Mouse (Mus musculus): Measurements from ENCODE around the gene Stard5. TPM values are rescaled to one million over a fixed set of nuclear protein-coding genes. Genes with fewer than 3 reads are reported as not detected.

Gene Stard5
- polyA plus RNA-seq, 1 experiment from 2014 or later: 18.8 TPM

DNA sequence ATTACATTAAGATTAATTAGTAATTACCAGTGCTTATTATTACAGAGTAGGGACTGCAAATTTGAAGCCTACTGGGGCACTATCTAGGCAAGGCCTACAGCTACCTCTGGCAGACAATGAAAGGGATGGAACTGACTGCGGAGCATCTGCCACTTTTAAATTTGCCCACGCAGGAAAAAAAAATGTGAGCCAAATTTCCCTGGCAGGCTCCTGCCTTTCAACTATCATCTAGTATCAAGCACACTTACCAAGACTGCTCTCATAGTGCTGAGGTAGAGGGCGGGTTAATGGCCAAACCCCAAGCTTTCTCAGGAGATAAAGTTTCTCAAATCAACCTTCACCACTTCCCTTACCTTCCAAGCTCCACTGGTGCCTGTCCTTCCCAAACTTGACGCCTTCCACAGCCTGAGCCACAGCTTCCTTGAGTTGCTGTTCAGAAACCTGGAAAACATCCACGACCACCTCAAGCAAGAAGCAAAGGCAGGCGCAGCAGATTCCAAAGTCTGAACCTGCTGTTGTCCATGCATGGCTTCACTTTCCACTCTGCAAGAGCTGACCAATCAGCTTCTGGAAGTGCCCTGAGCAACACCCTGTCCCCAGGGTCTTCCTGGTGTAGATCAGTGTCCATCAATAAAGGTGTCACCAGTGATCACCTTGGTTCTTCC is 31.1 kb downstream of the Stard5 start:
- H3K27ac ChIP-seq (replicated peaks; ENCODE audit: low read depth, low read length): no peak overlapping the region
- H3K4me3 ChIP-seq (ENCODE audit: low read depth, low read length): no peak overlapping the region
- H3K36me3 ChIP-seq (ENCODE audit: control insufficient read depth, insufficient read depth, low read length): no peaks in the 10 kb centered on the region
- no peaks in the 10 kb centered on the region for H3K9me3 ChIP-seq (ENCODE audit: control insufficient read depth, low read length)
- H3K4me2 ChIP-seq (ENCODE audit: low read depth, severe bottlenecking): no peak overlapping the region
- no peaks in the 10 kb centered on the region for H3K27me3 ChIP-seq (ENCODE audit: control insufficient read depth, insufficient read depth, low read length)
- DNase-seq (ENCODE audit: low spot score): no peak
- no peaks in the 10 kb centered on the region for H3K4me1 ChIP-seq (ENCODE audit: control insufficient read depth, insufficient read depth, low read length)
- 88% methylated on average over 6 of the region's 6 CpGs for WGBS
- ATAC-seq (ENCODE audit: insufficient number of reproducible peaks, low FRiP score, low TSS enrichment, low read depth): no peak
- no peak overlapping the region for H3K9ac ChIP-seq (ENCODE audit: low read length)

DNA sequence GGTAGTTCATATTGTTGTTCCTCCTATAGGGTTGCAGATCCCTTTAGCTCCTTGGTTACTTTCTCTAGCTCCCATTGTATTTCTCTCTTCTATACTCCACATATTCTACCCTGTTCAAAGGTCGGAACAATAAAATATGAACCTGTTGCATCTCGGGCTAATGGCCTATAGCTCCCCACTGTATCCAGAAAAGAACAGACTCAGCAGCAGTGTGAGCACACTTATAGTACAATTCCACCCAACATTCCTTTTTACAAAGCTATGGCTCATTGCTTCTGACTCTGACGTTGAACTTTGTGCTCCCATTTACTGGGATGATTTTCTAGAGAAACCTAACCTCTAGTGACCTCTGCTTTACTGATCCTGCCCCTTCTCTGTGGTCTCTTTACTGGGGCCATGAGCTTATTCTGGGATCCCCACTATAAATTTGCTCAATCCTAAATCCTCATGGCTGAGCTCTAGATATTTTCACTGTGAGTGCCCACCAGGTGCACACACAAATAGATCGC is 34.4 kb downstream of the Stard5 start:
- Histone ChIP-seq H3K9me3 (ENCODE audit: control insufficient read depth, low read length) (no peaks in the 10 kb centered on the region), H3K4me1 (ENCODE audit: control insufficient read depth, insufficient read depth, low read length) (no peaks in the 10 kb centered on the region), H3K27ac (replicated peaks; ENCODE audit: low read depth, low read length) (no peak overlapping the region), H3K27me3 (ENCODE audit: control insufficient read depth, insufficient read depth, low read length) (no peaks in the 10 kb centered on the region), H3K4me3 (ENCODE audit: low read depth, low read length) (no peak overlapping the region), H3K9ac (ENCODE audit: low read length) (no peak overlapping the region), H3K36me3 (ENCODE audit: control insufficient read depth, insufficient read depth, low read length) (no peaks in the 10 kb centered on the region), H3K4me2 (ENCODE audit: low read depth, severe bottlenecking) (no peak overlapping the region)
- ATAC-seq (ENCODE audit: insufficient number of reproducible peaks, low FRiP score, low TSS enrichment, low read depth) (no peak), DNase-seq (ENCODE audit: low spot score) (no peak)
- 87% methylated on average over 4 of the region's 4 CpGs for WGBS

DNA sequence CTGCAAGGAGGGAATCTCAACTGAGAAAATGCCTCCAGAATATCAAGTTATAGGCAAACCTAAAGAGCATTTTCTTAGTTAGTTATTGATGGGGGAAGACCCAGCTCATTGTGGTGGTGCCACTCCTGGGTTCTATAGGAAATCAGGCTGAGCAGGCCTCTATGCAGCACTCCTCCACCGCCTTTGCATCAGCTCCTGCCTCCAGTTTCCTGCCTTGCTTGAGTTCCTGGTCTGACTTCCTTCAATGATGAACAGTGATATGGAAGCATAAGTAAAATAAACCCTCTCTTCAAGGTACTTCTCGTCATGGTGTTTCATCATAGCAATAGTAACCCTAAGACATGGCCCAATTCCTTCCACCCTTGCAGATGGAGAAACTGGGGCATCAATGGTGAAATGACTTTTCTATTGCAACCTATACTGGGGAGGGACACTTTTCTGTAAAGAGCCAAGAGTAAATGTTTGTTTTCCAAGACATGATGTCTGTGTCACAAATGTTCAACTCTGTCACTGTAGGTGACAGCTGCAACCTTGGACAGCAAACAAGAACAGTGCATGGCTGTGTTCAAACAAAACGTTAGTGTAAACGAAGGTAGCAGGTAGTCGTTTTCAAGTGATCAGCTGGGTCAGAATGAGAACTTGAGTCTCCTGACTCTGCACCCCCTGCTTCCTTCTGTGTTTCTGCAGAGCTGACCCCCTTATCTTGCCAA is 36.3 kb downstream of the Stard5 start:
- H3K27ac ChIP-seq (replicated peaks; ENCODE audit: low read depth, low read length): no peak overlapping the region
- ATAC-seq (ENCODE audit: insufficient number of reproducible peaks, low FRiP score, low TSS enrichment, low read depth) (no peak), DNase-seq (ENCODE audit: low spot score) (no peak)
- H3K9ac ChIP-seq (ENCODE audit: low read length): no peak overlapping the region
- H3K9me3 ChIP-seq (ENCODE audit: control insufficient read depth, low read length): no peaks in the 10 kb centered on the region
- no peak overlapping the region for H3K4me2 ChIP-seq (ENCODE audit: low read depth, severe bottlenecking)
- WGBS: 88% methylated on average over 5 of the region's 5 CpGs
- H3K36me3 ChIP-seq (ENCODE audit: control insufficient read depth, insufficient read depth, low read length): no peaks in the 10 kb centered on the region
- H3K4me3 ChIP-seq (ENCODE audit: low read depth, low read length): no peak overlapping the region
- no peaks in the 10 kb centered on the region for H3K4me1 ChIP-seq (ENCODE audit: control insufficient read depth, insufficient read depth, low read length)
- H3K27me3 ChIP-seq (ENCODE audit: control insufficient read depth, insufficient read depth, low read length): no peaks in the 10 kb centered on the region

DNA sequence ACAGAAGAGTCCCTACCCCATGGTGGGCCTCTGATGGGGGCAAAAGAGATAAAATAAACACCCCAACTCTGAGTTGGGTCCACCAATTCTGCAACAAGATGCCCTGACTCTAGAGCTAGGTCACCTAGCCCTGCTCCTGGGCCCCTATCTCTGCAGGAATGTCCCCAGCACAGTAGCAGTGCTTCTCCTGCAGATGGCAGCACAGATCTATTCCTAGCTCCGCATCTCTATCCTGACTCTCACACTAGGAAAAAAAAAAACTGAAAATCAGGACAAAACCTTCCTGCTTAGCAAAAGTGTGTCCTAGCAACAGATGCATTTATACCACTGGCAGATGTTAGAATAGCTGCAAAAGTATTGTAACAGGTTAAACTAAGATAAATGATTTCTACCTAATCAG is 37.0 kb downstream of the Stard5 start:
- WGBS: 18% methylated on average over 1 of the region's 1 CpGs
- no peaks in the 10 kb centered on the region for H3K27me3 ChIP-seq (ENCODE audit: control insufficient read depth, insufficient read depth, low read length)
- no peak for ATAC-seq (ENCODE audit: insufficient number of reproducible peaks, low FRiP score, low TSS enrichment, low read depth)
- no peaks in the 10 kb centered on the region for H3K36me3 ChIP-seq (ENCODE audit: control insufficient read depth, insufficient read depth, low read length)
- no peaks in the 10 kb centered on the region for H3K9me3 ChIP-seq (ENCODE audit: control insufficient read depth, low read length)
- H3K4me1 ChIP-seq (ENCODE audit: control insufficient read depth, insufficient read depth, low read length): no peaks in the 10 kb centered on the region
- peak; percentile 77 for DNase-seq (ENCODE audit: low spot score)
- H3K4me2 ChIP-seq (ENCODE audit: low read depth, severe bottlenecking): no peak overlapping the region
- no peak overlapping the region for H3K9ac ChIP-seq (ENCODE audit: low read length)
- no peak overlapping the region for H3K4me3 ChIP-seq (ENCODE audit: low read depth, low read length)
- no peak overlapping the region for H3K27ac ChIP-seq (replicated peaks; ENCODE audit: low read depth, low read length)

DNA sequence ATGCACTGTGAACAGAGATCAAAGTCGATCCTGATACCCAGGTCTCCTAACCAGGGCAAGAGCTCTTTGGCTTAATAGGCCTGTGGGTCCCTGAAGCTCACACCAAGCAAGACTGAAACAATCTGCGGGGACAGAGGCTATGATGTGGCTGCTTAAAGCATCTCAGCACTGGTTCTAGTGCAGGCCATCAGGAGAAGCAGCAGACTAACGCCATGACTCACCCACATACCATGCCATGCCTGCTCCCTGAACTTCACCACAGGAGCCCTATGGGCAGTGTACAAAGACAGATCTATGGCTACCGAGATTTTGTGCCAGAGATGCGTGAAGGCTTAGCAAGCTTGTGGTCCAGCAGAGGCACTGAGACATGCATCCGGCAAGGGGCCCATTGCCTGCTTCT is 39.8 kb downstream of the Stard5 start:
- H3K4me2 ChIP-seq (ENCODE audit: low read depth, severe bottlenecking): no peak overlapping the region
- no peaks in the 10 kb centered on the region for H3K4me1 ChIP-seq (ENCODE audit: control insufficient read depth, insufficient read depth, low read length)

DNA sequence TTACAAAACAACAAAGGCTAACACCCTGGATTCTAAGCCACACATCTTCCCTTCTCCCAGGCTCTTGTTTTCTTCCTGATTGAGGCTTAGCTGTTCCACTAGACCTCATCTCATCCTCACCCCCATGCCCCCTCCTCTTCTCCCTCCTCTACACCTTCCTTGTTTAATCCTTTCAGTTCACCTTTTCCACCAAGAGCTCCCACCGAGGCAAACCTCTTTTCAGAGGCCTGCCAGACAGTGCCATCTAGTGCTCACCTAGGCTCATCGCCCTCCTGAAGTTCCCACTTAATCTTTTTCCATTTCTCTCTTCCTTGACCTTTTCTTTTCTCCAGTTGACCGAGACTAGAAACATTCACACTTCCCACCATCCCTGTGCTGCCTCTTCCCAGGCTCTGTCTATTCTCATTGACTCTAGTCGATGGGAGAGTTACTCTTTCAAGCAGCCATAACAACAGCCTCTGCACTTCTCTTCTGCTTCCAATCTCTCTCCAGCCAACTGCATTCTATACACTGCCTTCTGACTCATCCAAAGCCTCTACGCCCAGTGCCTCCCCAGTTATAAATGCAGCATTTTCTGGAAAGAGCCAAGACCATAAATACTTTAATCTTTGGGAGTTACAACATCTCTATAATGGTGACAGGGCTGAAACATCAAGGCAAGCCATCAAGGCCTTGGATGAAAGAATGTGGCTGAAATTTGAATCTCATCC is 43.9 kb downstream of the Stard5 start:
- Histone ChIP-seq H3K4me2 (ENCODE audit: low read depth, severe bottlenecking) (no peak overlapping the region), H3K27me3 (ENCODE audit: control insufficient read depth, insufficient read depth, low read length) (no peaks in the 10 kb centered on the region), H3K9ac (ENCODE audit: low read length) (no peak overlapping the region), H3K36me3 (ENCODE audit: control insufficient read depth, insufficient read depth, low read length) (no peaks in the 10 kb centered on the region), H3K27ac (replicated peaks; ENCODE audit: low read depth, low read length) (no peak overlapping the region), H3K9me3 (ENCODE audit: control insufficient read depth, low read length) (no peaks in the 10 kb centered on the region), H3K4me3 (ENCODE audit: low read depth, low read length) (no peak overlapping the region), H3K4me1 (ENCODE audit: control insufficient read depth, insufficient read depth, low read length) (no peaks in the 10 kb centered on the region)
- no peak for ATAC-seq (ENCODE audit: insufficient number of reproducible peaks, low FRiP score, low TSS enrichment, low read depth)
- peak; percentile 35 for DNase-seq (ENCODE audit: low spot score)
- 36% methylated on average over 5 of the region's 5 CpGs for WGBS

More for the DNA sequence above, 39.8 kb downstream of the Stard5 start:
- no peak overlapping the region for H3K27ac ChIP-seq (replicated peaks; ENCODE audit: low read depth, low read length)
- ATAC-seq (ENCODE audit: insufficient number of reproducible peaks, low FRiP score, low TSS enrichment, low read depth): no peak
- no peaks in the 10 kb centered on the region for H3K9me3 ChIP-seq (ENCODE audit: control insufficient read depth, low read length)
- H3K27me3 ChIP-seq (ENCODE audit: control insufficient read depth, insufficient read depth, low read length): no peaks in the 10 kb centered on the region
- no peak overlapping the region for H3K9ac ChIP-seq (ENCODE audit: low read length)
- no peak overlapping the region for H3K4me3 ChIP-seq (ENCODE audit: low read depth, low read length)
- 91% methylated on average over 6 of the region's 6 CpGs for WGBS
- no peak for DNase-seq (ENCODE audit: low spot score)
- no peaks in the 10 kb centered on the region for H3K36me3 ChIP-seq (ENCODE audit: control insufficient read depth, insufficient read depth, low read length)

DNA sequence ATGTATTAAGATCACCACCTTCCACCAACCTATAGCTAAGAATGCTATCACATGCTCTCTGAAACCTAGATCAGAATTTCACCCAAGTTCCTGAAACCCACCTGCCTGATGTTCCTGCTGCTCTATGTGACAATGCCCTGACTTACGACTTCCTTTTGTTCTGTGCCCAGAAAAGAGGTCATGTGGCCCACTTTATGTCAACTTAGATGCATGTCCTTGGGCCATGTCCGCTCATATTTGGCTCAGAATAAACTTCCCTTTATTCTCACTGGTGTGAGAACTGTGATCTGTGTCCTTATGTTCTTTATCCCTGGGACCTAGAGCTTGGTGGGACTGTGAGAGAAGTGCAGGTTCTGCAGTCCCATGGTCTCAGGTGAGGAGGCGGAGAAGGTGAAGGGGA is 45.5 kb downstream of the Stard5 start:
- WGBS: 86% methylated on average over 3 of the region's 3 CpGs
- Histone ChIP-seq H3K27ac (replicated peaks; ENCODE audit: low read depth, low read length) (no peak overlapping the region), H3K27me3 (ENCODE audit: control insufficient read depth, insufficient read depth, low read length) (no peaks in the 10 kb centered on the region), H3K4me2 (ENCODE audit: low read depth, severe bottlenecking) (no peak overlapping the region), H3K36me3 (ENCODE audit: control insufficient read depth, insufficient read depth, low read length) (no peaks in the 10 kb centered on the region), H3K4me1 (ENCODE audit: control insufficient read depth, insufficient read depth, low read length) (no peaks in the 10 kb centered on the region), H3K9ac (ENCODE audit: low read length) (no peak overlapping the region), H3K9me3 (ENCODE audit: control insufficient read depth, low read length) (no peaks in the 10 kb centered on the region), H3K4me3 (ENCODE audit: low read depth, low read length) (no peak overlapping the region)
- ATAC-seq (ENCODE audit: insufficient number of reproducible peaks, low FRiP score, low TSS enrichment, low read depth): no peak
- DNase-seq (ENCODE audit: low spot score): no peak

DNA sequence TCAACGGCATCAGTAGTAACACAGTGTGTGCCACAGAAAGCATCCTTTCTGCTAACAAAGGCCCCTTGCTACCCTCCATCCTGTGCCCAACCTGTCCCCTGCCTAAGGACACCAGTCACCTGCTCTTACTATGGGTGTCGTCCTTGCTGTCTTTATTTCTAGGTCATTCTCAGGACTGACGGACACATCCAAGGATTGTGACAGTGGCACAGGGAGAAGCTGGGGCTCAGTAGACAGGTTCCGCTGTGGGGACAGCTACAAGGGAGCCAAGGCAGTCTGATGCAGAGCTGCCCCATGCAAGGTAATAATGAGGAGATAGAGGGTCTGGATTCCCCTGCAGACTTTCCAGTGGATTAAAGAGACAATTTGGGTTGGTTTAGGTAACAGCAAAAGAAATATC is 46.7 kb downstream of the Stard5 start:
- H3K36me3 ChIP-seq (ENCODE audit: control insufficient read depth, insufficient read depth, low read length): no peaks in the 10 kb centered on the region
- no peaks in the 10 kb centered on the region for H3K27me3 ChIP-seq (ENCODE audit: control insufficient read depth, insufficient read depth, low read length)
- no peak for DNase-seq (ENCODE audit: low spot score)
- ATAC-seq (ENCODE audit: insufficient number of reproducible peaks, low FRiP score, low TSS enrichment, low read depth): no peak
- H3K4me2 ChIP-seq (ENCODE audit: low read depth, severe bottlenecking): no peak overlapping the region
- no peak overlapping the region for H3K9ac ChIP-seq (ENCODE audit: low read length)
- no peak overlapping the region for H3K4me3 ChIP-seq (ENCODE audit: low read depth, low read length)
- 92% methylated on average over 4 of the region's 4 CpGs for WGBS
- no peaks in the 10 kb centered on the region for H3K9me3 ChIP-seq (ENCODE audit: control insufficient read depth, low read length)
- peaks cover 7% of the 10 kb centered on the region; the same call in 1 of the 2 replicates for H3K4me1 ChIP-seq (ENCODE audit: control insufficient read depth, insufficient read depth, low read length)
- no peak overlapping the region for H3K27ac ChIP-seq (replicated peaks; ENCODE audit: low read depth, low read length)
